Mouse (Mus musculus) intestine, embryonic 16.5 days (tissue): Measurements from ENCODE around the gene Spdye4c. TPM values are rescaled to one million over a fixed set of nuclear protein-coding genes. Genes with fewer than 3 reads are reported as not detected.

Experiments
- ATAC-seq: fragments of 200-750 bp; cut with Nextera tagmentation; 2 replicates; pipeline ENCODE4 v1.8.0; 2017; ENCODE audit warnings: moderate TSS enrichment, moderate library complexity
- H3K27ac ChIP-seq: fragments of 300-500 bp; sonication (generic); 2 replicates; pipeline ENCODE4 v1.5.1; 2014; ENCODE audit warnings: mild to moderate bottlenecking, low read length
- H3K27me3 ChIP-seq: fragments of 300-500 bp; sonication (generic); replicated peaks from 2 replicates; pipeline ENCODE4 v1.6.1; 2014; ENCODE audit warnings: low read length, control low read depth, mixed read lengths; ENCODE audit not compliant: control insufficient read depth, insufficient read depth
- H3K36me3 ChIP-seq: fragments of 300-500 bp; sonication (generic); 2 replicates; pipeline ENCODE4 v1.6.1; 2014; ENCODE audit warnings: low read length, control low read depth; ENCODE audit not compliant: control insufficient read depth, insufficient read depth
- H3K4me1 ChIP-seq: fragments of 300-500 bp; sonication (generic); 2 replicates; pipeline ENCODE4 v1.6.1; 2014; ENCODE audit warnings: low read length, control low read depth, mixed read lengths; ENCODE audit not compliant: control insufficient read depth, insufficient read depth
- H3K4me2 ChIP-seq: fragments of 300-500 bp; sonication (generic); 2 replicates; pipeline ENCODE4 v1.6.1; 2014; ENCODE audit warnings: low read depth, low read length, control low read depth
- H3K4me3 ChIP-seq: fragments of 300-500 bp; sonication (generic); 2 replicates; pipeline ENCODE4 v1.5.1; 2014; ENCODE audit warnings: mild to moderate bottlenecking, low read length
- H3K9ac ChIP-seq: fragments of 300-500 bp; sonication (generic); 2 replicates; pipeline ENCODE4 v1.6.1; 2014; ENCODE audit warnings: low read depth, low read length
- H3K9me3 ChIP-seq: fragments of 300-500 bp; sonication (generic); 2 replicates; pipeline ENCODE4 v1.6.1; 2016; ENCODE audit warnings: low read length, control low read depth; ENCODE audit not compliant: control insufficient read depth
- WGBS: fragments of 180-500 bp; shearing (Covaris S2); extraction: QIAGEN DNeasy Blood & Tissue Kit; methylation state at CpG from one replicate; pipeline ENCODE4 v1.1.7; 2014; 5-methylcytosine and 5-hydroxymethylcytosine counted together
- polyA plus RNA-seq: library from polyadenylated mRNA; unstranded; fragments of >200 nt; fragmentation: Nextera tagmentation; extraction: Ambion mirVana; gene quantifications from 2 replicates; pipeline ENCODE4 v1.2.1, GENCODE M21; 2015

The Spdye4c gene
- polyA plus RNA-seq, 1 experiment from 2014 or later, result not detected

- 0 out of 2 replicates have a peak, but pooled peaks cover 2% of the 10 kb centered on the region for H3K4me1 ChIP-seq
- no peak overlapping the region for H3K27ac ChIP-seq
- no peak overlapping the region for H3K4me3 ChIP-seq
- WGBS, result 44% methylated on average over 16 of the region's 16 CpGs
- H3K9me3 ChIP-seq, result no peaks in the 10 kb centered on the region
- H3K4me2 ChIP-seq, result no peak overlapping the region
- ATAC-seq, result peak; percentile 75
- H3K9ac ChIP-seq, result no peak overlapping the region
- H3K27me3 ChIP-seq, result no peaks in the 10 kb centered on the region
- no peaks in the 10 kb centered on the region for H3K36me3 ChIP-seq
Observed at GRCm38 (mm10) chr2:128572726-128573624, 18.0 kb upstream of the Spdye4c start.

GRCm38 (mm10) chr2:128582881-128583280 lies 8.1 kb upstream of the Spdye4c start:
- WGBS, result 70% methylated on average over 5 of the region's 5 CpGs
- Histone ChIP-seq H3K9ac (no peak overlapping the region), H3K36me3 (no peaks in the 10 kb centered on the region), H3K27ac (no peak overlapping the region), H3K4me2 (no peak overlapping the region), H3K4me3 (no peak overlapping the region), H3K27me3 (no peaks in the 10 kb centered on the region), H3K4me1 (no peaks in the 10 kb centered on the region), H3K9me3 (no peaks in the 10 kb centered on the region)
- ATAC-seq, result no peak

- H3K4me3 ChIP-seq, result no peak overlapping the region
Observed at GRCm38 (mm10) chr2:128592301-128592700, 1.3 kb downstream of the Spdye4c start.

GRCm38 (mm10) chr2:128601534-128601933 lies 10.5 kb downstream of the Spdye4c start:
- no peaks in the 10 kb centered on the region for H3K4me1 ChIP-seq
- H3K27me3 ChIP-seq, result no peaks in the 10 kb centered on the region
- H3K9ac ChIP-seq, result no peak overlapping the region
- H3K4me2 ChIP-seq, result no peak overlapping the region
- no peak overlapping the region for H3K4me3 ChIP-seq
- no peak for ATAC-seq
- no peaks in the 10 kb centered on the region for H3K9me3 ChIP-seq
- H3K27ac ChIP-seq, result no peak overlapping the region
- 19% methylated on average over 2 of the region's 2 CpGs for WGBS
- no peaks in the 10 kb centered on the region for H3K36me3 ChIP-seq

More at GRCm38 (mm10) chr2:128592301-128592700, 1.3 kb downstream of the Spdye4c start:
- Histone ChIP-seq H3K9me3 (no peaks in the 10 kb centered on the region), H3K36me3 (no peaks in the 10 kb centered on the region), H3K9ac (no peak overlapping the region), H3K27me3 (no peaks in the 10 kb centered on the region), H3K27ac (no peak overlapping the region), H3K4me2 (no peak overlapping the region), H3K4me1 (no peaks in the 10 kb centered on the region)
- ATAC-seq, result no peak
- 85% methylated on average over 7 of the region's 7 CpGs for WGBS

GRCm38 (mm10) chr2:128609286-128609685 lies 18.3 kb downstream of the Spdye4c start:
- Histone ChIP-seq H3K27ac (no peak overlapping the region), H3K36me3 (peaks cover 13% of the 10 kb centered on the region), H3K4me2 (no peak overlapping the region), H3K4me1 (no peaks in the 10 kb centered on the region), H3K9ac (no peak overlapping the region), H3K9me3 (no peaks in the 10 kb centered on the region), H3K27me3 (no peaks in the 10 kb centered on the region), H3K4me3 (no peak overlapping the region)
- WGBS, result 66% methylated on average over 5 of the region's 5 CpGs
- no peak for ATAC-seq

GRCm38 (mm10) chr2:128611178-128611577 lies 20.2 kb downstream of the Spdye4c start:
- H3K9ac ChIP-seq, result no peak overlapping the region
- no peak for ATAC-seq
- H3K36me3 ChIP-seq, result peaks cover 19% of the 10 kb centered on the region
- H3K9me3 ChIP-seq, result no peaks in the 10 kb centered on the region
- H3K4me3 ChIP-seq, result no peak overlapping the region
- no peaks in the 10 kb centered on the region for H3K27me3 ChIP-seq
- 93% methylated on average over 8 of the region's 8 CpGs for WGBS
- H3K27ac ChIP-seq, result no peak overlapping the region
- H3K4me1 ChIP-seq, result no peaks in the 10 kb centered on the region
- no peak overlapping the region for H3K4me2 ChIP-seq

GRCm38 (mm10) chr2:128612275-128612674 lies 21.3 kb downstream of the Spdye4c start:
- no peak overlapping the region for H3K27ac ChIP-seq
- no peak overlapping the region for H3K4me2 ChIP-seq
- H3K27me3 ChIP-seq, result no peaks in the 10 kb centered on the region
- no peaks in the 10 kb centered on the region for H3K9me3 ChIP-seq
- WGBS, result 77% methylated on average over 7 of the region's 7 CpGs
- H3K36me3 ChIP-seq, result peaks cover 19% of the 10 kb centered on the region
- no peak overlapping the region for H3K4me3 ChIP-seq
- ATAC-seq, result peak; percentile 86
- no peaks in the 10 kb centered on the region for H3K4me1 ChIP-seq
- no peak overlapping the region for H3K9ac ChIP-seq

GRCm38 (mm10) chr2:128613365-128613764 lies 22.4 kb downstream of the Spdye4c start:
- H3K27ac ChIP-seq, result no peak overlapping the region
- no peaks in the 10 kb centered on the region for H3K4me1 ChIP-seq
- no peaks in the 10 kb centered on the region for H3K9me3 ChIP-seq
- no peak overlapping the region for H3K4me2 ChIP-seq
- H3K4me3 ChIP-seq, result no peak overlapping the region
- no peaks in the 10 kb centered on the region for H3K27me3 ChIP-seq
- H3K9ac ChIP-seq, result no peak overlapping the region
- 60% methylated on average over 5 of the region's 5 CpGs for WGBS
- H3K36me3 ChIP-seq, result peaks cover 24% of the 10 kb centered on the region
- no peak for ATAC-seq

- H3K9ac ChIP-seq, result no peak overlapping the region
- WGBS, result 89% methylated on average over 4 of the region's 4 CpGs
- no peak overlapping the region for H3K4me3 ChIP-seq
- no peak overlapping the region for H3K4me2 ChIP-seq
- H3K27me3 ChIP-seq, result no peaks in the 10 kb centered on the region
- H3K9me3 ChIP-seq, result no peaks in the 10 kb centered on the region
- ATAC-seq, result no peak
- peaks cover 24% of the 10 kb centered on the region for H3K36me3 ChIP-seq
- no peak overlapping the region for H3K27ac ChIP-seq
- H3K4me1 ChIP-seq, result no peaks in the 10 kb centered on the region
Observed at GRCm38 (mm10) chr2:128615366-128615765, 24.4 kb downstream of the Spdye4c start.
